Mouse (Mus musculus): Measurements from ENCODE around the gene Edn2. TPM values are rescaled to one million over a fixed set of nuclear protein-coding genes. Genes with fewer than 3 reads are reported as not detected.

Gene Edn2
- total RNA-seq, 2 experiments from 2014 or later = not detected

DNA sequence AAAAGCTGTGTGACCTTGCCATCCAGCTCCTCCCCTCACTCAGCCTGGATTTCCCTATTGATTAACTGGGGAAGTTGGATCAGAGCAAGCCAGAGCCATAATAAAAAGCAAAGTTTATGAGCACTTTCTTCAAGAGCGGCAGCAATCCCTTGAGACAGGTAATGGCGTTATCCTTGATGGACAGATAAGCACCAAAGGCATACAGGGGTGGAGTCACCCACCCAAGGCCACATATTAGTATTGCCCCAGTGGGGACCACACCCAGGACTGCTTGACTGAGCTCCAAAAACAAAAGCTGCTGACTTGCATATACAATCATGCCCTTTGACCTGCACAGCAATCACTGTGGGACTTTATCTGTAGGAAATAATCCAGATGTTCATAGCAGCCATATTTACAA lies 31.0 kb downstream of the Edn2 start:
- no peak for DNase-seq (ENCODE audit: extremely low spot score in 1 of 2, low spot score in 2 of 2)
- intact Hi-C loops (cut with DNase I) = no loop called here

DNA sequence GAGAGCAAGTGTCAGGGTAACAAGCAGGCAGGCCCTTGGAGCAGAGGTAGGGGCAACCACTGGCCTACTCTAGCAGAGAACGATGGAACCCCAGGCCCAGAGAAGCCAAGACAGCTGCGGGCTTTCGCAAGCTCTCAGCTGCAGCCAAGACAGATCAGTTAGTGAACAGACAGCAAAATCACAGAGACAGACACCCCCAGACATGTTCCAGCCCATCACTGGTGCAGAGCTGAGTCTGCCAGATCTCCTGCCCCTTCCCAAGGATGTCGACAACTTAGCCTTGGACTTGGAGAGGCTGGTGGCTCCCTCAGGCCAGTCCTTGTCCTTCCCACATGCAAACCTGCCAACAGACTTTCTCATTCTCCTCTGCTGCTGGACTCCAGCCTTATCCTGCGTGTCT lies 33.0 kb downstream of the Edn2 start:
- intact Hi-C loops (cut with DNase I) = no loop called here
- no peak for DNase-seq (ENCODE audit: extremely low spot score in 1 of 2, low spot score in 2 of 2)

DNA sequence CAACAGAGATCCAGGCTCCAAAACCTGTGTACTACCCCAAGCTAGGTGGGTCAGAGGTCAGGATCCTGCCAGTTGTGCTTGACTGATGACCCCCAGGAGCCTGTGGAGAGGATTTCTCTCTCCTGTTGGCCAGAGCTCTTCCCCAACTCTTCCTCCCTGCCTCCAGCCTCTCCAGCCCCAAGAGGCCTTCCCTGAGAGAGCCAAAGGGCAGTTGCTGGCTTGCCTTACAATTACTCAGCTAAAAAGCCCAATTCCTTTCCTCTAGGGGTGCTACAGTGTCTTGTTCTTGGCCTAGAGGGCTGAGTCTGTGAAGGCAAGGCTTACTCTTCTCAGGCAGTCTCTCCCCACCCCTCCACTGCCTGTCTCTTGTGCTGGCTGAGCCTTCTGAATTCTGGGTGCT lies 34.0 kb downstream of the Edn2 start:
- DNase-seq (ENCODE audit: extremely low spot score in 1 of 2, low spot score in 2 of 2) = no peak
- intact Hi-C loops (cut with DNase I) = no loop called here

DNA sequence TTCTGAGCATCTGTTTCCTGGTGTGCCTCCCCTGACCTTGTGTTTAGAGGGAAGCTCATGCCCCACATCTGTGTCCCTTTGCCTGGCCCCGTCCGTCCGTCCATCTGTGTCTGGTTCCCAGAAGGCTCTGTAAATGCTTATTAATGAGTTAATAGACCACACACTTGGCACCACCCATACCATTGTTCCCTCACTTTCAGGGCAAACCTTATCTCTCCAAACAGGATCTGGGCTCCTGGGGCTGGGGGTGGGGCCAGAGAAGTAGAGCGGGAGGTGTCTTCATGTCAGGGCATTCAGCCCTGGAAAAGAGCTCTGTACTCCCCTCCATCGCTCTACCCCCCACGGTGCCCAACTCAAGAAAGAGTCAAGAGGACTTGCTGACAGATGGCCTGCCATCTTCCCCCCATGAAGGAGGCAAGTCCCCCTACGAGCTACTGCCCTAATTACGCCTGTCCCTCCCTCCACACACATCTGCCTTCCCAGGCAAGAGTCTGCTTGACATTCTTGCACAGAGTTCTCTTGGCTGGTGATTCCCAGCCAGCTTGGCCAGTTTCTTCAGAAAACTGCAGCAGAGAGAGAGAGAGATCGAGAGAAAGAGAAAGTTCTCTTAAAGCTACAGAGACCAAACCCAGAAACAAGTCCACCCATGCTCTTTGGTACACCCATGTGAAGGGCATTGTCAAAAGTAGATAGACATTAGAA lies 38.3 kb downstream of the Edn2 start:
- no peak for DNase-seq (ENCODE audit: extremely low spot score in 1 of 2, low spot score in 2 of 2)
- intact Hi-C loops (cut with DNase I) = no loop called here

DNA sequence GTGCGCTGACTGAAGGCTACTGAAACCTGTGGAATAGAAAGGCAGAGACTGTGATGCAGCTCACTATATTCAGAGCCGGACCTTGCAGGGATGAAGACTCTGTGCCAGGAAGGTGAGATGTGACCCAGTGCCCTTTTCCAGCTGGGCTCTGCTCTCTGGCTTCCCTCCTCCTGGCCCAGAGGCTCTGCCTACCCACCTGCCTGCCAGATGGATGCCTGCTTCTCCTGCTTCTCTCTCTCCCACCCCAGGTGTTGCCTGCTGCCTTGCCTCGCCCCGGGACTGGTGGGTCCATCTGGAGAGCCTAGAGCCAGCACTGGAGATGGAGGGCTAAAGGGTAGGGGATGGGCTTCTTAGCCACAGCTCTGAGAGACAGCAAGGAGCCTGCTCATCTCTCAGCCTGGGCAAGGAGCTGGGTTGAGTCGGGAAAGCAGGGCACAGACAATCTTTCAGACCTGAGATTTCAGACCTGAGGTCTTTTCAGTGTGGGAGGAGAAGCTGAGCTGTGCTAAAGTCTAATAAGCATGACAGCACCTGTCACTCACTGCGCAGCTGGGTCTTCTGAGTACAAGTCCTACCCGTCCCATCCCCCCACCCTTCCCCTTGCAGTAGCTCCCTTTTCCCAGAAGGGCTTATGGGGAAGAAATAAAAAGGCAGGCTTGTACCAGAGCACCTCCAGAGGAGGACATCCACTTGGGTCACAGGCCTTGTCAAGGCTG lies 39.7 kb downstream of the Edn2 start:
- DNase-seq (ENCODE audit: extremely low spot score in 1 of 2, low spot score in 2 of 2) = no peak
- intact Hi-C loops (cut with DNase I) = no loop called here

DNA sequence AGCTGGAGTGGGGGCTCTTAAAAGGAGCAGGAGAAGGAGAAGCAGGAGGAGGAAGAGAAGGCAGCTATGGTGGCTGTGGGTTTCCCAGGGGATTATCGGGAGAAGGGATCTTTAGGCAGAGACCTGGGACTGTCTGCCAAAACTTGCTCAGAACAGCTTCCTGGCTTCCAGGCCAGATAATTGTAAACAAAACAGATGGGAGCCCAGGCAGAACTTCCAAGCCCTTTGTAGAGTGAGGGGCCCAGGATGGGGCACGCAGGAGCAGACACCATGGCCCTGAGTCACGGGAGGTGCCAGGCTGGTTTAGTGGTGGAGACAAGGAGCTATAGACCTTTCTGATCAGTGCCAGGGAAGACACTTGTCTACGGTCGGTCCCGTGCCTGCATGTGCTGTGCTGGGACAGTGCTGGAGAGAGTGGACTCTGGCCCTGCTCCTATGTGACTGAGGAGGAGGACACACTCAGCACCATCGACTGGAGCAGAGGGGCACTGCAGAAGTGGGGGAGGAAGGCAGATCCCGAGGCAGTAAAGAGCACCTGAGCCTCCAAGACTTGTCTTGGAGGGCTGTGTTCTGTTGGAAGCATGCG lies 43.4 kb downstream of the Edn2 start:
- intact Hi-C loops (cut with DNase I) = no loop called here
- DNase-seq (ENCODE audit: extremely low spot score in 1 of 2, low spot score in 2 of 2) = no peak

DNA sequence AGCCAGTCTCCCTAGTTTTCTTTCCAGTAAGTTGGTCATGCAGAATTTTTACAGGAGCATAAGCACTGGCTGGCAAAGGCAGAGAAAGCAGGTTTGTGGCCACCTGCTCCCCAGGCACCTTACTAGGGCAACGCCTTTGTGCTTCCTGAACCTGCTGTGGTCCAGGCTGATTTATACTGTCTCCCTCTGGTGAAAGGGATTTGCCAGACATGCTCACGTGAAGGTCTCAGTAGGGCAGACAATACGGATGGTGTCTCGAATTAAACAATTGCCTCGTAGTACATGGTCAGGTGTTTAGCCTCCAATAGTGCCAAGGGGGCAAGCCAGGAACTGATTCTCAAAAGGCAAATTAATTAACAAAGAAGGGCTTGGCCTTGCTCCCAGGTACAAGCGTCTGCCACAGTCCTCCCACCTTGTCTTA lies 45.5 kb downstream of the Edn2 start:
- intact Hi-C loops (cut with DNase I) = no loop called here
- DNase-seq (ENCODE audit: extremely low spot score in 1 of 2, low spot score in 2 of 2) = no peak

DNA sequence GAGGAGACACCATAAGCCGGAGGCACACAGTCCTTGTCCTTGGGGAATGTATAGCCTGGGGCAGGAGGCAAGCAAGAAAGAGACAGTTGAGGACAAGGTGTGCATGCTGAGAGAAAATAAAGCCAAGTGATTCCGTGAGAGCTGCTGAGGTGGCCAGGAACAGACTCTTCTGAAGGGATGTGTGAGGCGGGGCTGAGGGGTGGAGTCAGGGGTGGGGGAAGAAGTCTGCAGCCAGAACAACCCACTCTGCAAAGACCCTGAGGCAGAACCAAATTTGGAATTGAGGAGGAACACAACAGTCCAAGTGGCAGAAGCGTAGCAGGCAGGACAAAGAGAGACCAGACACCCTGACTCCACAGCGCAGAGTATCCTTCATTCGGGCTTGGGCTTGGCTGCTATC lies 51.1 kb downstream of the Edn2 start:
- intact Hi-C loops (cut with DNase I) = no loop called here
- no peak for DNase-seq (ENCODE audit: extremely low spot score in 1 of 2, low spot score in 2 of 2)

DNA sequence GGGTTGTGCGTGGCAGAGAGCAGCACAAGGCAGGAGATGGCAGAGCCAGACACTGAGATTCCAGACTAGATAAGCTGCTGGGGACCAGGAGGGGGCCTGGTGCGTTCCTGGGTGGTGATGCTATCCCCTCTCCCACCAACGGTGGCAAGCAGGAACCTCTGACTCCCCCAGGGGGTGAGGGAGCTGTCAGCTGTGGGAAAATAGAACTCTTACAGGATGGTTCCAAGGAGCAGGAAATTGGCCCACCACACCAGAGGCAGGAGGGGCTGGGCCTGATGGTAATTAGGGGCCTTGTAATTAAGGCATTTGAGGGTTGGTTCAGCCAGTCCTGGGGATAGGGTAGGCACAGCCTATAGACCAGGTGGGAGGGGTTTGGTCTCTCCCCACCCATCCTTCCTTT lies 51.8 kb downstream of the Edn2 start:
- no peak for DNase-seq (ENCODE audit: extremely low spot score in 1 of 2, low spot score in 2 of 2)
- intact Hi-C loops (cut with DNase I) = no loop called here

DNA sequence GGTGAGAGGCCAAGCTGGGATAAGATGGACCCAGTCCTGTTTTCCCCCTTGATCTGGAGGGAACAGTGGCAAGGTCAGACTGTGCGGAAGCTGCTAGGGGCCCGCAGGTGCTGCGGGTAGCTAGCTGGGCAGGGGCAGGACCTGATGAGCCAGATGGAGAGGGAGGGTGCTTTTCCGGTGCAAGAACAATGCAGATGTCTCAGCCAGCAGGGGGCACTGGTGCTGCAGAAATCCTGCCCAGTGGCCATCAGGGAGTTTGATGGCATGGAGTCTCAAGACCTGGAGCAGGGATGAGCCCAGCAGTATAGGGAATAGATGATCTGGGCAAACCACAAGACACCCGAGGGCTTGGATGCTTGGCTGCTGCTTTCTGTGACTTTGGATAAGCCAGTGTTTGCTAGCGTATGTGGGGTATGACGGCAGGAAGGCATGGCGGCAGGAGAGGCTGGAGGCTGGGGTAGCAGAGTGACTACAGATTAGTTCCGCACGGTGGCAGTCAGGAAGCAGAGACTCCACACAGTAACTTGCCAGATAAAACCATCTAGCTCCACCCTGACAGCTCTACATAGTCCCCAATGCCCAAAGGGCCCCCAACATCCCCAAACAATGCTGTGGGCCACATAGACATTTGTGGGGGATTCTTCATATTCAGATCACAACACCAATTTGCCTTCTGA lies 55.0 kb downstream of the Edn2 start:
- intact Hi-C loops (cut with DNase I) = no loop called here
- DNase-seq (ENCODE audit: extremely low spot score in 1 of 2, low spot score in 2 of 2) = peak; percentile 30 to 72

DNA sequence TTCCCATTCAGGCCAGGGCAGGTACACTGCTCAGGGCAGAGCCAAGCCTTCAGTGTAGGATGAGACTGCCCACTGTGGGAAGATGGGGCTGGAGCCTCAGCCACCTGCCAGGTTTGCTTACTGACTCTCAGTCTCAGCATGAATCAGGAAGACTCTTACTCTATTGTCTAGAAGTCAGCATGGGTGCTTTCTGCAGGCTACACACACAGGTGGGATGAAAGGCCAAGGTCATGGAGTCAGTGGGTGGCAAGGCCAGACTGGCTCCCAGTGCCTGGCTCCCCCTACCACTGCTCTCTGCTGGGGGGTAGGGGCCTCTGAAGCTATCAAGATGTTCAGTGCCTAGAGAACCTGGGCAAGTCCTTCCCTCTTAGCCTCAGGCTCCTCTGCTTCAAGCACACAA lies 55.9 kb downstream of the Edn2 start:
- DNase-seq (ENCODE audit: extremely low spot score in 1 of 2, low spot score in 2 of 2) = no peak
- intact Hi-C loops (cut with DNase I) = no loop called here

Other genes starting within 250 kb of the Edn2 start
- gene AL607142.1, start 96.2 kb upstream of the Edn2 start, total RNA-seq (2021) = not detected
- 10 to 100 TPM; 27.6 to 28.4 TPM for gene Foxo6, start 126.1 kb downstream of the Edn2 start, total RNA-seq (2021)
- gene Scmh1, start 244.1 kb downstream of the Edn2 start, total RNA-seq (2021) = 100 to 1,000 TPM; 129 TPM

All from left cerebral cortex, postnatal 10 days (tissue).